Mouse (Mus musculus) E14TG2a.4 (cell line): ENCODE measurements around the gene E130208F15Rik.

Experiments used
- CTCF ChIP-seq: conservative IDR thresholded peaks from 2 replicates; pipeline ENCODE4 v1.5.1; 2014; ENCODE audit warnings: low read length
- NANOG ChIP-seq: IDR thresholded peaks from 2 replicates; pipeline ENCODE4 v1.6.1; 2014; ENCODE audit warnings: borderline replicate concordance, low read length, mixed read lengths
- POU5F1 ChIP-seq: IDR thresholded peaks from 2 replicates; pipeline ENCODE4 v1.6.1; 2014; ENCODE audit warnings: low read length, borderline replicate concordance

- TF ChIP-seq CTCF (no peak), POU5F1 (no peak), NANOG (no peak)
These were observed 18.0 kb downstream of the E130208F15Rik start for GRCm38 (mm10) chr7:30339432-30340109.
